Mouse (Mus musculus) myocyte (in vitro differentiated cells): Measurements from ENCODE around the gene Sh2d2a. TPM values are rescaled to one million over a fixed set of nuclear protein-coding genes. Genes with fewer than 3 reads are reported as not detected.
"Not testable (repeated sequence)": the region's sequence is repeated elsewhere in the genome, so short reads cannot be mapped to it uniquely, and the experiment has no call there.

Source experiments
- H3K27me3 ChIP-seq: one replicate; pipeline ENCODE4 v1.6.1; 2011; ENCODE audit not compliant: control insufficient read depth, insufficient read depth, insufficient read length
- H3K36me3 ChIP-seq: one replicate; pipeline ENCODE4 v1.6.1; 2011; ENCODE audit not compliant: control insufficient read depth, insufficient read depth
- H3K4me2 ChIP-seq: one replicate; pipeline ENCODE4 v1.6.1; 2011; ENCODE audit warnings: low read depth, control low read depth
- H3K4me3 ChIP-seq: one replicate; pipeline ENCODE4 v1.5.1; 2011; ENCODE audit warnings: mild to moderate bottlenecking, control low read depth, moderate library complexity
- H3K79me2 ChIP-seq: one replicate; pipeline ENCODE4 v1.6.1; 2011; ENCODE audit not compliant: control insufficient read depth, insufficient read depth
- H3ac ChIP-seq: one replicate; pipeline ENCODE4 v1.6.1; 2011; ENCODE audit not compliant: control insufficient read depth, insufficient read length
- CEBPB ChIP-seq: IDR thresholded peaks from 2 replicates; pipeline ENCODE4 v1.6.1; 2011; ENCODE audit warnings: mild to moderate bottlenecking, moderate library complexity; ENCODE audit not compliant: poor library complexity, insufficient read depth, severe bottlenecking
- E2F4 ChIP-seq: IDR thresholded peaks from one replicate; pipeline ENCODE4 v1.6.1; 2011; ENCODE audit warnings: mild to moderate bottlenecking, control low read depth, moderate library complexity; ENCODE audit not compliant: insufficient read depth
- MAX ChIP-seq: IDR thresholded peaks from one replicate; pipeline ENCODE4 v1.6.1; 2011; ENCODE audit warnings: low read depth, mild to moderate bottlenecking, control low read depth
- MYOD1 ChIP-seq, 3 experiments: IDR thresholded peaks; one replicate each; pipeline ENCODE4 v1.6.1; 2011; ENCODE audit warnings: control low read depth in 2 of 3, low read depth in 2 of 3, mild to moderate bottlenecking in 2 of 3, moderate library complexity in 1 of 3; ENCODE audit not compliant: insufficient read length in 2 of 3, control insufficient read depth in 1 of 3
- MYOG ChIP-seq, 3 experiments: IDR thresholded peaks; one replicate each; pipeline ENCODE4 v1.6.1; 2011; ENCODE audit warnings: control low read depth in 2 of 3, low read depth in 2 of 3, mild to moderate bottlenecking in 2 of 3; ENCODE audit not compliant: insufficient read length in 2 of 3, control insufficient read depth in 1 of 3, insufficient read depth in 1 of 3
- POLR2A ChIP-seq: IDR thresholded peaks from one replicate; pipeline ENCODE4 v1.6.1; 2011; ENCODE audit warnings: low read depth, mild to moderate bottlenecking, control low read depth, moderate library complexity; ENCODE audit not compliant: insufficient read length
- POLR2AphosphoS2 ChIP-seq: IDR thresholded peaks from one replicate; pipeline ENCODE4 v1.6.1; 2011; ENCODE audit warnings: low read depth, control low read depth; ENCODE audit not compliant: insufficient read length
- REST ChIP-seq: IDR thresholded peaks from one replicate; pipeline ENCODE4 v1.6.1; 2011; ENCODE audit warnings: mild to moderate bottlenecking, control low read depth, moderate library complexity; ENCODE audit not compliant: insufficient read depth, insufficient read length
- SRF ChIP-seq: IDR thresholded peaks from one replicate; pipeline ENCODE4 v1.6.1; 2011; ENCODE audit warnings: low read depth; ENCODE audit not compliant: control insufficient read depth, insufficient read length
- TCF12 ChIP-seq: IDR thresholded peaks from one replicate; pipeline ENCODE4 v1.6.1; 2011; ENCODE audit warnings: mild to moderate bottlenecking, control low read depth; ENCODE audit not compliant: poor library complexity, insufficient read depth, severe bottlenecking
- TCF3 ChIP-seq: IDR thresholded peaks from one replicate; pipeline ENCODE4 v1.6.1; 2011; ENCODE audit warnings: low read depth, control low read depth; ENCODE audit not compliant: insufficient read length
- USF1 ChIP-seq: IDR thresholded peaks from one replicate; pipeline ENCODE4 v1.6.1; 2011; ENCODE audit warnings: low read depth, mild to moderate bottlenecking, control low read depth, moderate library complexity
- polyA plus RNA-seq: library from polyadenylated mRNA; unstranded; fragments of >200 nt; fragmentation: generic; extraction: Trizol; gene quantifications from one replicate; pipeline ENCODE4 v1.2.1, GENCODE M21; 2012; ENCODE audit warnings: missing spikeins

Sh2d2a gene
- polyA plus RNA-seq, 1 experiment: not detected

GRCm38 (mm10) chr3:87811297-87811696, 35.3 kb upstream of the Sh2d2a start:
- no peak overlapping the region for H3K4me2 ChIP-seq
- no peaks in the 10 kb centered on the region for H3K36me3 ChIP-seq
- H3ac ChIP-seq: no peak overlapping the region
- no peak for TF ChIP-seq REST
- H3K27me3 ChIP-seq: peaks cover 75% of the 10 kb centered on the region
- no peak overlapping the region for H3K4me3 ChIP-seq
- no peaks in the 10 kb centered on the region for H3K79me2 ChIP-seq

- no peaks in the 10 kb centered on the region for H3K36me3 ChIP-seq
- H3K79me2 ChIP-seq: no peaks in the 10 kb centered on the region
- H3K27me3 ChIP-seq: peaks cover 72% of the 10 kb centered on the region
- no peak overlapping the region for H3K4me2 ChIP-seq
- TF ChIP-seq MAX (no peak), POLR2AphosphoS2 (no peak)
- no peak overlapping the region for H3ac ChIP-seq
- no peak overlapping the region for H3K4me3 ChIP-seq
These were observed 34.1 kb upstream of the Sh2d2a start for GRCm38 (mm10) chr3:87812413-87812812.

- Histone ChIP-seq H3K79me2 (no peaks in the 10 kb centered on the region), H3K36me3 (no peaks in the 10 kb centered on the region), H3K4me3 (no peak overlapping the region), H3K4me2 (no peak overlapping the region), H3ac (no peak overlapping the region), H3K27me3 (peaks cover 77% of the 10 kb centered on the region)
- TF ChIP-seq POLR2A (no peak), TCF3 (no peak), MYOG (IDR thresholded peaks at IDR 0.05; ENCODE audit: control insufficient read depth in 1 of 3, insufficient read depth in 1 of 3, insufficient read length in 2 of 3, low read depth in 2 of 3) (no peak), POLR2AphosphoS2 (no peak), USF1 (no peak), TCF12 (no peak), CEBPB (no peak), E2F4 (no peak), MYOD1 (IDR thresholded peaks at IDR 0.05; ENCODE audit: control insufficient read depth in 1 of 3, insufficient read length in 2 of 3, low read depth in 2 of 3) (no peak)
These were observed 33.7 kb upstream of the Sh2d2a start for GRCm38 (mm10) chr3:87812873-87813272.

GRCm38 (mm10) chr3:87816166-87816565, 30.4 kb upstream of the Sh2d2a start:
- Histone ChIP-seq H3K79me2 (no peaks in the 10 kb centered on the region), H3K4me3 (no peak overlapping the region), H3ac (no peak overlapping the region), H3K27me3 (peaks cover 67% of the 10 kb centered on the region), H3K4me2 (no peak overlapping the region), H3K36me3 (no peaks in the 10 kb centered on the region)
- no peak for TF ChIP-seq REST
- TF ChIP-seq CEBPB: no peak

GRCm38 (mm10) chr3:87816646-87817093, 29.9 kb upstream of the Sh2d2a start:
- peaks cover 64% of the 10 kb centered on the region for H3K27me3 ChIP-seq
- no peak overlapping the region for H3K4me3 ChIP-seq
- no peaks in the 10 kb centered on the region for H3K36me3 ChIP-seq
- H3K4me2 ChIP-seq: no peak overlapping the region
- H3K79me2 ChIP-seq: no peaks in the 10 kb centered on the region
- no peak for TF ChIP-seq POLR2AphosphoS2
- no peak for TF ChIP-seq MAX
- TF ChIP-seq SRF: no peak
- no peak for TF ChIP-seq POLR2A
- TF ChIP-seq USF1: no peak
- TF ChIP-seq TCF3: no peak
- TF ChIP-seq TCF12: no peak
- TF ChIP-seq CEBPB: no peak
- no peak for TF ChIP-seq E2F4
- TF ChIP-seq REST: no peak
- no peak for TF ChIP-seq MYOG (IDR thresholded peaks at IDR 0.05; ENCODE audit: control insufficient read depth in 1 of 3, insufficient read depth in 1 of 3, insufficient read length in 2 of 3, low read depth in 2 of 3)
- no peak for TF ChIP-seq MYOD1 (IDR thresholded peaks at IDR 0.05; ENCODE audit: control insufficient read depth in 1 of 3, insufficient read length in 2 of 3, low read depth in 2 of 3)
- no peak overlapping the region for H3ac ChIP-seq

GRCm38 (mm10) chr3:87818226-87818625, 28.3 kb upstream of the Sh2d2a start:
- H3K79me2 ChIP-seq: no peaks in the 10 kb centered on the region
- H3K4me2 ChIP-seq: no peak overlapping the region
- H3ac ChIP-seq: no peak overlapping the region
- H3K36me3 ChIP-seq: no peaks in the 10 kb centered on the region
- TF ChIP-seq REST: no peak
- no peak for TF ChIP-seq TCF3
- no peak for TF ChIP-seq MYOD1 (IDR thresholded peaks at IDR 0.05; ENCODE audit: control insufficient read depth in 1 of 3, insufficient read length in 2 of 3, low read depth in 2 of 3)
- TF ChIP-seq MAX: no peak
- no peak for TF ChIP-seq POLR2AphosphoS2
- no peak for TF ChIP-seq POLR2A
- TF ChIP-seq MYOG (IDR thresholded peaks at IDR 0.05; ENCODE audit: control insufficient read depth in 1 of 3, insufficient read depth in 1 of 3, insufficient read length in 2 of 3, low read depth in 2 of 3): no peak
- no peak for TF ChIP-seq USF1
- no peak for TF ChIP-seq TCF12
- TF ChIP-seq SRF: no peak
- H3K4me3 ChIP-seq: no peak overlapping the region
- peaks cover 64% of the 10 kb centered on the region for H3K27me3 ChIP-seq

GRCm38 (mm10) chr3:87824206-87824605, 22.3 kb upstream of the Sh2d2a start, which contains the start of gene Pear1:
TSS of gene Pear1 (minus strand) at chr3:87824306.
- not testable (repeated sequence) for H3K4me3 ChIP-seq, H3K79me2 ChIP-seq, H3ac ChIP-seq, H3K4me2 ChIP-seq, H3K36me3 ChIP-seq
- H3K27me3 ChIP-seq: peaks cover 33% of the 10 kb centered on the region
